In genomic region chr11:76516951-76517350, GRCm38 (mm10) we compare ENCODE assay signal across 29 mouse cellular contexts.
"Had no signal": no experiment of that assay in that cellular context is flagged by ENCODE, and none has a peak within 500 bp of the region (broad histone marks: within the 10 kb centered on the region; RNA-seq: fewer than 3 reads in every experiment).

No protein-coding gene starts in this region.

- H3K9ac ChIP-seq: limb, embryonic 12.5 days; limb, embryonic 13.5 days; limb, embryonic 15.5 days; liver, embryonic 12.5 days; liver, embryonic 13.5 days; liver, embryonic 14.5 days; liver, embryonic 15.5 days; liver, postnatal 0 days; lung, embryonic 14.5 days; lung, embryonic 15.5 days; midbrain, embryonic 12.5 days; midbrain, embryonic 13.5 days; midbrain, embryonic 15.5 days; neural tube, embryonic 12.5 days; neural tube, embryonic 13.5 days had no signal

- H3K4me1 ChIP-seq: liver, embryonic 12.5 days; liver, embryonic 13.5 days; liver, embryonic 15.5 days; midbrain, embryonic 12.5 days; midbrain, embryonic 13.5 days; midbrain, embryonic 15.5 days; neural tube, embryonic 12.5 days had no signal

- H3K27ac ChIP-seq: limb, embryonic 10.5 days; limb, embryonic 12.5 days; limb, embryonic 13.5 days; limb, embryonic 15.5 days; liver, embryonic 12.5 days; liver, embryonic 13.5 days; liver, embryonic 14.5 days; liver, embryonic 15.5 days; lung, embryonic 15.5 days; macrophage; midbrain, embryonic 10.5 days; midbrain, embryonic 12.5 days; midbrain, embryonic 13.5 days; midbrain, embryonic 15.5 days; neural tube, embryonic 12.5 days; neural tube, embryonic 13.5 days had no signal

- DNase-seq: left cerebral cortex, postnatal 4 days; liver; liver, embryonic 13.5 days; liver, postnatal 0 days; lung, adult 18-20 months; lung, adult 2 months; lung, embryonic 14.5 days; lung, postnatal 10 days; lung, postnatal 14 days; lung, postnatal 36 days; lung, postnatal 4 days; midbrain, embryonic 14.5 days had no signal

- H3K36me3 ChIP-seq: limb, embryonic 15.5 days; liver, embryonic 12.5 days; liver, embryonic 13.5 days; liver, embryonic 15.5 days; lung, embryonic 15.5 days; midbrain, embryonic 12.5 days; midbrain, embryonic 15.5 days; neural tube, embryonic 12.5 days; neural tube, embryonic 13.5 days had no signal

- H3K4me3 ChIP-seq: limb, embryonic 10.5 days; limb, embryonic 12.5 days; limb, embryonic 13.5 days; limb, embryonic 15.5 days; liver, embryonic 12.5 days; liver, embryonic 13.5 days; liver, embryonic 15.5 days; lung, embryonic 15.5 days; megakaryocyte, embryonic 14.5 days; midbrain, embryonic 10.5 days; midbrain, embryonic 12.5 days; midbrain, embryonic 13.5 days; midbrain, embryonic 15.5 days; myocyte; neural tube, embryonic 12.5 days; neural tube, embryonic 13.5 days had no signal

- H3K27me3 ChIP-seq: limb, embryonic 12.5 days; limb, embryonic 13.5 days; limb, embryonic 15.5 days; liver, embryonic 13.5 days; liver, embryonic 15.5 days; lung, embryonic 15.5 days; midbrain, embryonic 12.5 days; midbrain, embryonic 13.5 days; midbrain, embryonic 15.5 days; neural tube, embryonic 12.5 days; neural tube, embryonic 13.5 days had no signal
